Mouse (Mus musculus) adipocyte (in vitro differentiated cells): ENCODE measurements at regions not wholly inside any gene's neighbourhood (a gene's known extent, or its start where the extent isn't known, plus 50 kb on each side); places are given as distances from the start of the nearest gene placed in this dataset.
"Not testable (repeated sequence)": the region's sequence is repeated elsewhere in the genome, so short reads cannot be mapped to it uniquely, and the experiment has no call there.

Experiments
- DNase-seq: peaks from one replicate; pipeline ENCODE4 v3.0.0-alpha.2; 2016; ENCODE audit warnings: low spot score

GRCm38 (mm10) chr8:12451857-12452256 lies 56.8 kb downstream of the Sox1 start:
- DNase-seq, result no peak

- not testable (repeated sequence) for DNase-seq
These were observed 60.3 kb downstream of the Sox1 start for GRCm38 (mm10) chr8:12455376-12455775.

DNA sequence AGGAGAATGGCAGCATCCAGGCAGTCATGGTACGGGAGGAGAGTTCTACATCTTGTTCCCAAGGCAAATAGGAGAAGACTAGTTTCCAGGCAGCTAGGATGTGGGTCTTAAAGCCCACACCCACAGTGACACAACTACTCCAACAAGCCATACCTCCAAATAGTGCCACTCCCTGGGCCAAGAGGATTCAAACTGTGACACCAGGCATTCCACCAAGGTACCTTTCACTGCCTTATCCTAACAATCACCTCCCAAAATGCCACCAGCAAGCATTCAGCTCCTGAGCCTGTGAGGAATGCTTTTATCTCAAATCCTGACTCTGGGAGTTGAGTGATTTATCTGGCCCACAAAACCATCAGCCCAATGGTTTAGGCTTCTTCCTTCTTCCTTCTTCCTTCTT lies 61.2 kb downstream of the Sox1 start:
- no peak for DNase-seq

GRCm38 (mm10) chr8:12457015-12457414 lies 61.9 kb downstream of the Sox1 start:
- DNase-seq, result no peak

- DNase-seq, result no peak
These were observed 71.8 kb downstream of the Sox1 start for GRCm38 (mm10) chr8:12466845-12467244.

DNA sequence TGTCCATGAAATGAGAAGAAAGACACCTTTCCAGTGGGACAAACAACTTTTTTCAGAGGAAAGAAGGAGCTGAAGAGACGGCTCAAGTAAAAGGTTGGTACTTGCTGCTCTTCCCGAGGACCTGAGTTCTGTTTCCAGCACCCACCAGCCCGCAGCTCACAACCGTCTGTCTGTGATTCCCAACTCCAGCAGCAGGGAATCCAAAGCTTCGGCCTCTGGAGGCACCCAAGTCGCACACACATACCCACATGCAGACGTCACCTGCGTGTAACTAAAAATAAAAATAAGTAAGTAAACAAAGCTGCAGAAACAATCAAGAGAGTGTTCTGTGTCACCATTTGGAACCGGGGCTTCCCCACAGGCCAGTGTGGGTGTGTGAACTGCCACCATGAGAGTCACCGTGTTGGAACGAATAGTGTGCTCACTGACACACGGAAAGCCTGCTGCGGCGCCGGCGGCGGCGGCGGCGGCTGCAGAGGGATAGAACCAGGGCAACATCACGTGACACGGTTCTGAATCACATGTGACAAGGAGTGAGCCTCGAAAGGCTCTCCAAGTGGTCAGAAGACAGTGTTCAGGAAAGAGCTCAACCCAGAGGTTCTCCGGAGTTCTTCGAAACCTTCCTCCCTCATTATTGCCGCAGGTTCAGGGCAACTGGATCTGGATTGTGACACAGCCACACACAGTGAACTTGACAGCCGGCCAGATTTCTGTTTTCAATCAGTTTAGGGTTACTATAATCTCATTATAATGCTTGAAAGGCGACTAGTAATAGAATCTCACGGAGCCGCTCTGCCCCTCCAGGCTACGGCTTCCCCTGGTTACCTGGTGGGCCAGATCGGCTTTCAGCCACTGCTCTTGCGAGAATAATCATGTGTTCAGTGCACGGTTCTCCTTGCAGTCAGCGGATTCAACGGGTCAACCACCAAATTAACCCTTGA lies 72.6 kb downstream of the Sox1 start:
- DNase-seq, result no peak

DNA sequence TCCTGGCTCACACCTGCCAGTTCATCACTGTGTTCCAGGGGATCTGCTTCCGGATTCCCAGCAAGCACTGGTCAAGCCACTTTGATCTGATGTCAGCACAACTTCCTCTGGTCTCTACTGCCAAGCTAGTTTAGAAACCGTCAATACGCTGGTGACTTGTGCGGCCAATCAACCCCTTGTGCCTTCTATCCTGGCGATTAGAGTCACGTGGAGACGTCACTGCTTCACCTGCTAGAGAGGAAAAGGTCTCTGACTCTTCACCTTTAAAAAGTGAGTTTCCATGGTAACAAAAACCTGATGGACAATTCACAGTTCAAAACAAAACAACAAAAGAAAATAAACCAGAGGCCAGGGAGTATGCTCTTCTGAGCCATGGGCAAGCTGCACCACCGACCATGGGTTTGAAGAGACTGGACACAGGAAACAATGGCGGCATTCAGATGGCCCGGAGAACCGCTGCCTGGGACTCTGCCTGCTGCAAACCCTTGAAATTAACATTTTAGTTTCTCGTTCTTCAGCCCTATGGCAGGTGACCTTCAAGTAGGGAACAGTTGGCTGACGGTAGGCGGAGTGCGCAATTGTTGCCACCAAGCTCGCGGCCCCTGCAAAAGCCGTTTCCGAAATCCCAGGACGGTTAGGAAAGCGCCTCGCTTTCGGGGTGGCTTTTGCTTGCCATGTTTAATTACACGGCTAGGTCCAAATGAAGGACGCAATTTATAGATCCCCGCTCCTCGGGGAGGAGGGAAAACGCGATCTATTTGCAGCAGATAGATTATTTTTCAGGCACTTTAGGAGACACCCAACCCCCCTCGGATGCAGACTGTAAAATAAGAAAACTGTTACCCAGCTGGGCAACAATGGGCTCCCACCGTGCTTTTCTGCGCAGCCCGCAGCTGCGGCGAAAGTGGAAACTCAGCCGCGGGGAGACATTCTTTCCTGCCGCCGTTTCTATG lies 82.6 kb downstream of the Sox1 start:
- no peak for DNase-seq

GRCm38 (mm10) chr8:12481918-12482317 lies 86.8 kb downstream of the Sox1 start:
- DNase-seq, result no peak

DNA sequence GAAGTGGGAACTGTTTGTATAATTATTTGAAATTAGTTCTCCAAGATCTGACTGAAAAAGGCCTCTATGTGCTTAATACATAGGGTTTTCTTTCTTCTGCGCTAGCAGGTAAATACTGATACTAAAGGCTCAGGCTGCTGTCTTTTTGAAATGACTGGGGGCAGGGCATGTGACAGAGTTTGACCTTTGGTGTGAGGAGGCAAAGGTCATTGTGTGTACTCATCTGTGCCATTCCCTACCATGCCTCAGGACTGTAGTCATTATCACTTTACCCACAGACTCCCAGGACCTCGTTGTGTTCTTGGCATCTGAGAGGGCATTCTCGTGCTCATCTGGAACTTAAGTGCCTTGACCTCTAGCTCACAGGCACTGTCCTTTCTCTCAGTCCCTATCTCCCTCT lies 88.5 kb downstream of the Sox1 start:
- no peak for DNase-seq

GRCm38 (mm10) chr8:12485326-12485725 lies 87.5 kb upstream of the Spaca7 start:
- DNase-seq, result no peak

- no peak for DNase-seq
These were observed 86.3 kb upstream of the Spaca7 start for GRCm38 (mm10) chr8:12486331-12487061.

GRCm38 (mm10) chr8:12487201-12487600 lies 85.6 kb upstream of the Spaca7 start:
- DNase-seq, result no peak

DNA sequence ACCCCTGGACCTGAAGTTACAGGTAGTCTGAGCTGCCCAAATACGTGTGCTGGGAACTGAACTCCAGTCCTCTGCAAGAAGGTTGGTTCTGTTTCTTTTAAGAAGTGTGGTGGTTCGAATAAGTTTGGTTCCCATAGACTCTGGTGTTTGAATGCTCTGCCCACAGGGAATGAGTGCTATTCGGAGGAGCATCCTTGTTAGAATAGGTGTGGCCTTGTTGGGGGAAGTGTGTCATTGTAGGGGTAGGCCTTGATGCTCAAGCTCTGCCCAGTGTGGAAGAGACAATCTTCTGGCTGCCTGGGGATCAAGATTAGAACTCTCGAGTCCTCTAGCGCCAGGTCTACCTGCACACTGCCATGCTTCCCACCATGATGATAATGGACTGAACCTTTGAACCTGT lies 83.6 kb upstream of the Spaca7 start:
- no peak for DNase-seq

DNA sequence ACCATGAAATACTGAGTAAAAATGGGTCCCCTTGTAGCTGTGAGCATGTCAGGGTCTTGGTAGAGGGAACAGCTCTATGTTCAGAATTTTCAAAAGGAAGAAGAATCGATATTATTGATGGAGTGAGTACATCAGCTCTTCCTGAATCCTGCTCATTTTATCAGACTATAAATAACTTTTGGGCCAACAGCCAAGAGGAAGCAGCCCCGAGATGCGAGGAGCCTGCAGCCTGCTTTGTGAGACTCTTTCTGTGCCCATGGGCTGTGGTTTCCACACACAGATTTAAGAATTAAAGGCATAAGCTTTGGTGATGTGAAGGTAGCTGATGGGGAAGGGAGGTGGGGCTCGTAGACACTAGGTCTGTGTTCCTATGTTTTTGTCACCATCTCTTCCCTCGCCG lies 81.4 kb upstream of the Spaca7 start:
- DNase-seq, result no peak

DNA sequence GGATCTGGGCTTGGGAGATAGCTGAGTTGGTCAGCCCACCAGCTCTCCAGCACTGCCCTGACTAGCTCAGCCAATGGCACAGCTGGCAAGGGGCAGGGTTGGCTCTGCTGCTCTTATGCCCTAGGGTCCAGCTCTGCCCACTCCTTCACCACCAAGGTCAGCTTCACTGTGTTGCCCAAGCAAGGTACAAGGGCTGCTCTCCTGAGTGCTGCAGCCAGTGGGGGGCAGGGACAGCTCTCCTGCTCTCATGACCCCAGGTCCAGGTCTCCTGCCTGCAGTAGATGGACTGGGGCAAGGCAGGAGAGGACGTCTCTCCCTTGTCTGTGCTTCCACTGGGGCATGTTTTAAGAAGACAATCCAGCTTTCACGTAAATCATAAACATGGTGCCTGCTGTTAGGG lies 80.4 kb upstream of the Spaca7 start:
- no peak for DNase-seq

DNA sequence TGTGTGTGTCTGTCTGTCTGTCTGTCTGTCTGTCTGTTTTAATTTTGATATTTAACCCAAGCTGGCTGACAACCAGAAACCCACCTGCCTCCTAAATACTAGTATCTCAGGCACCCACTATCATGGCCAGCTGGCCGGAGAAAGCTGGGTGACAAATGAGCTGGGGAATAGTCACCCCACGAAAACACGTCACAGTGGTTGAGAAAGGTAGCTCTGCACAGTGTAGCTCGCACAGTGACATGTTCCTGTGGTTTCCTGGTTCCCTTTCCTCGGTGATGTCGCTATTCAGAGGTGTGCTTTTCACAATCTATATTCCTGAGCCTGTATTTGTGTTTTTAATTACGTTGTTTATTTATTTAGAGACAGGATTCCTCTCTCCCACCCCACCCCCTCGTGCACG lies 78.3 kb upstream of the Spaca7 start:
- no peak for DNase-seq

GRCm38 (mm10) chr8:12497420-12497819 lies 75.4 kb upstream of the Spaca7 start:
- no peak for DNase-seq

DNA sequence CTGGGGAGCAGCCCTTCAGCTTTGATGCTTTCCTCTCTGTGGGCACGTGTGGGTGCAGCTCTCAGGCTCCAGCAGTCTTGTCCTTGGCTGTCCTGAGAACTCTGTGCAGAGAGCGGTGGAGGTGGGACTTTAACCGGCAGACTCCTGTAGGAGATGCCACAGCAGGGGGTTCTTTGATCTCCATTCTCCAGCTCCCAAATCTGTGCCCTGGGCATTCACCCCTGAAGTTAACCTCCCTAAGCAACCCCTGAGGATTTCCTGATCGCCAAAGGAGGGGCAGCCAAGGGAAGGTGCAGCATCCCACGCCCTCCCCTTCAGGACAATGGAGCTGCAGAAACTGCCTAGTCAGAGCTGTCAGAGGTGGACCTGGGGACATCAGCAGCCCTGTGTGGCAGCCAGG lies 73.2 kb upstream of the Spaca7 start:
- no peak for DNase-seq

DNA sequence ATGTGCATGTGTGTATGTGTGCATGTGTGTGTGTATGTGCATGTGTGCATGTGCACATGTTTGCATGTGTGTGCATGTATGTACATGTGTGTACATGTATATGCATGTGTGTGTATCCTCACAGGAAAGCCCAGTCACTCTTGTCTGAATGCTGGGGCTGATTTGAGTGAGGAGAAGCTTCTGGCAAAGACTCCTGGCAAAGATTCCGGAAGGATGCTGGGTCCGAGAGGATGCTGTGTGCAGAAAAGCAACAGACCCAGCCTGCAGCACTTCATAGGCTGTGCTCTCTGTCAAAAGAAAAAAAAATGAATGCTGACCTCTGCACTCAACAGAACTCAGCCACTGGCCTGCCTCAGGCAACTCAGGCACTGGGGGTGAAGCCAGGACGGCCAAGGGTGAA lies 72.5 kb upstream of the Spaca7 start:
- peak; percentile 48 for DNase-seq

DNA sequence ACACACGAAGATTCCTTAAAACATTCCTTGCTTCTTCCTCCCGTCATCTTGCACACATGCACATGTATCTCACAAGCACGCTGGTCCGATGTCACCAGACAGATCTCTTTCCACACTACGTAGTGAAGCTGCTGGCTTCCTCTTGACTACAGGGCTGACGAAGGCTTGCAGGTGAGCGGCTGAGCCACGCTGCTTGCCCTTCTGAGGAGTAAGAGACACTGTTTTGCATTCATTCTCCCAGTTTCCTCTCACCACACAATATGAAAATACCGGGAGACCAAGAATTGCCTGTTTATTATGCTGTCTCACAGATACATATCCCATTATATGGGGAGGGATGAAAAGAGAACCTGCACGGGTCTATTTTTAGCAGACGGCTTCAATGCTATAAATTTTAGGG lies 71.0 kb upstream of the Spaca7 start:
- DNase-seq, result no peak

- DNase-seq, result no peak
These were observed 70.5 kb upstream of the Spaca7 start for GRCm38 (mm10) chr8:12502321-12502775.

GRCm38 (mm10) chr8:12502856-12503255 lies 70.0 kb upstream of the Spaca7 start:
- no peak for DNase-seq
